In the genomic region with DNA sequence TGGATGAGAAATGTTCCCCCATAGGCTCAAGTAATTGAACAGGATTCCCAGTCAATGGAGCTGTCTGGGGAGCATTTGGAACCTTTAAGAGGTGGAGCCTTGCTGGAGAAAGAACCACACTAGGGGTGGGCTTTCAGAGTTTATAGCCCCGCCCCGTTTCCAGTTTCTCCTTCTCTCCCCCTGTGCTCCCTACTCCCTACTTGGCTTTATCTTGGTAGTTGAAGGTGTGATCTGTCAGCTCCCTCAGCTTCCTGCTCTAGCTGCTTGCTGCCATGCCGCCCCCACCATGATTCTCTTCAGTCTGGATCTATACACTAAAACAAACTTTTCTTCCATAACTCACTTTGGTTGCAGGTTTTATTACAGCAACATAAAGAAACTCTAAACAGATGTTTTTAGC, we compare ENCODE assay signal across 18 mouse cellular contexts. TPM values are rescaled to one million over a fixed set of nuclear protein-coding genes. Genes with fewer than 3 reads are reported as not detected.
"Had no signal": no experiment of that assay in that cellular context is flagged by ENCODE, and none has a peak within 500 bp of the region (broad histone marks: within the 10 kb centered on the region; RNA-seq: fewer than 3 reads in every experiment).

No protein-coding gene starts in this region.

- DNase-seq: kidney, adult 11 months; kidney, adult 9 months; kidney, postnatal 10 days; kidney, postnatal 4 days; lung, adult 2 months; lung, postnatal 10 days; lung, postnatal 4 days; thymus, adult 2 months; thymus, postnatal 25 days had no signal

- H3K27me3 ChIP-seq: liver, embryonic 15.5 days; midbrain, embryonic 12.5 days; stomach, embryonic 15.5 days had no signal

- H3K9ac ChIP-seq: liver, embryonic 15.5 days; midbrain, embryonic 12.5 days; stomach, embryonic 15.5 days had no signal

- H3K4me3 ChIP-seq: layer of hippocampus, adult 2 months; limb, embryonic 10.5 days; liver, embryonic 15.5 days; midbrain, embryonic 12.5 days; stomach, embryonic 15.5 days had no signal

- H3K36me3 ChIP-seq: limb, embryonic 10.5 days; liver, embryonic 15.5 days; midbrain, embryonic 12.5 days; stomach, embryonic 15.5 days had no signal

- H3K4me1 ChIP-seq: limb, embryonic 10.5 days; liver, embryonic 15.5 days; stomach, embryonic 15.5 days had no signal

- H3K9me3 ChIP-seq: limb, embryonic 10.5 days; liver, embryonic 15.5 days; midbrain, embryonic 12.5 days; stomach, embryonic 15.5 days had no signal

- H3K4me2 ChIP-seq: liver, embryonic 11.5 days; liver, embryonic 15.5 days; midbrain, embryonic 12.5 days; stomach, embryonic 15.5 days had no signal

- H3K27ac ChIP-seq: layer of hippocampus, adult 2 months; limb, embryonic 10.5 days; liver, embryonic 15.5 days; midbrain, embryonic 12.5 days; stomach, embryonic 15.5 days had no signal

RNA-seq across cellular contexts. Expression of gene Pabpc6, which starts 59.5 kb away (rescaled TPM):
- polyA plus RNA-seq: limb, embryonic 10.5 days; limb, embryonic 14.5 days; liver, embryonic 11.5 days; liver, embryonic 15.5 days; lung, adult 2 months; midbrain, embryonic 12.5 days; spleen, adult 2 months; stomach, embryonic 15.5 days; urinary bladder, adult 2 months had no signal
